Mouse (Mus musculus) intestine, embryonic 15.5 days (tissue): ENCODE measurements around the gene Aarsd1. TPM values are rescaled to one million over a fixed set of nuclear protein-coding genes. Genes with fewer than 3 reads are reported as not detected.
"Not testable (repeated sequence)": the region's sequence is repeated elsewhere in the genome, so short reads cannot be mapped to it uniquely, and the experiment has no call there.

Experiments
- ATAC-seq: fragments of 200-750 bp; cut with Nextera tagmentation; 2 replicates; pipeline ENCODE4 v1.8.0; 2017; ENCODE audit warnings: moderate TSS enrichment, moderate library complexity
- H3K27ac ChIP-seq: fragments of 300-500 bp; sonication (generic); 2 replicates; pipeline ENCODE4 v1.5.1; 2015; ENCODE audit warnings: mild to moderate bottlenecking, inconsistent platforms
- H3K27me3 ChIP-seq: fragments of 300-500 bp; sonication (generic); replicated peaks from 2 replicates; pipeline ENCODE4 v1.6.1; 2015; ENCODE audit warnings: inconsistent platforms
- H3K36me3 ChIP-seq: fragments of 300-500 bp; sonication (generic); 2 replicates; pipeline ENCODE4 v1.6.1; 2015; ENCODE audit warnings: inconsistent platforms
- H3K4me1 ChIP-seq: fragments of 300-500 bp; sonication (generic); replicated peaks from 2 replicates; pipeline ENCODE4 v1.6.1; 2015; ENCODE audit warnings: inconsistent platforms
- H3K4me2 ChIP-seq: fragments of 300-500 bp; sonication (generic); replicated peaks from 2 replicates; pipeline ENCODE4 v1.6.1; 2015; ENCODE audit warnings: mild to moderate bottlenecking, inconsistent platforms
- H3K4me3 ChIP-seq: fragments of 300-500 bp; sonication (generic); replicated peaks from 2 replicates; pipeline ENCODE4 v1.5.1; 2015; ENCODE audit warnings: inconsistent platforms
- H3K9ac ChIP-seq: fragments of 300-500 bp; sonication (generic); 2 replicates; pipeline ENCODE4 v1.6.1; 2015; ENCODE audit warnings: inconsistent platforms
- H3K9me3 ChIP-seq: fragments of 300-500 bp; sonication (generic); 2 replicates; pipeline ENCODE4 v1.6.1; 2016; ENCODE audit warnings: inconsistent platforms
- WGBS: fragments of 180-500 bp; shearing (Covaris S2); methylation state at CpG from one replicate; pipeline ENCODE4 v1.1.7; 2015; 5-methylcytosine and 5-hydroxymethylcytosine counted together
- polyA plus RNA-seq: library from polyadenylated mRNA; unstranded; fragments of >200 nt; fragmentation: Nextera tagmentation; extraction: Ambion mirVana; gene quantifications from 2 replicates; pipeline ENCODE4 v1.2.1, GENCODE M21; 2015

Aarsd1 gene
- polyA plus RNA-seq, 1 experiment from 2014 or later, result 60.1 TPM

GRCm38 (mm10) chr11:101420148-101420547, 2.7 kb upstream of the Aarsd1 start:
- H3K4me2 ChIP-seq, result no peak overlapping the region
- no peaks in the 10 kb centered on the region for H3K9me3 ChIP-seq
- no peak overlapping the region for H3K9ac ChIP-seq
- no peak for ATAC-seq
- WGBS, result 90% methylated on average over 5 of the region's 5 CpGs
- H3K4me1 ChIP-seq, result peaks cover 16% of the 10 kb centered on the region
- H3K4me3 ChIP-seq, result no peak overlapping the region
- H3K27me3 ChIP-seq, result no peaks in the 10 kb centered on the region
- no peaks in the 10 kb centered on the region for H3K36me3 ChIP-seq
- H3K27ac ChIP-seq, result no peak overlapping the region

GRCm38 (mm10) chr11:101419610-101420009, 2.2 kb upstream of the Aarsd1 start:
- WGBS, result 27% methylated on average over 3 of the region's 3 CpGs

GRCm38 (mm10) chr11:101418991-101419390, 1.6 kb upstream of the Aarsd1 start:
- 66% methylated on average over 6 of the region's 6 CpGs for WGBS
- Histone ChIP-seq H3K36me3 (no peaks in the 10 kb centered on the region), H3K9me3 (no peaks in the 10 kb centered on the region), H3K27ac (no peak overlapping the region), H3K4me1 (peaks cover 11% of the 10 kb centered on the region), H3K4me3 (no peak overlapping the region), H3K27me3 (no peaks in the 10 kb centered on the region), H3K9ac (no peak overlapping the region), H3K4me2 (no peak overlapping the region)
- no peak for ATAC-seq

More at GRCm38 (mm10) chr11:101419610-101420009, 2.2 kb upstream of the Aarsd1 start:
- no peak overlapping the region for H3K9ac ChIP-seq
- H3K4me1 ChIP-seq, result peaks cover 16% of the 10 kb centered on the region
- no peaks in the 10 kb centered on the region for H3K9me3 ChIP-seq
- no peak overlapping the region for H3K27ac ChIP-seq
- H3K36me3 ChIP-seq, result no peaks in the 10 kb centered on the region
- no peak for ATAC-seq
- H3K4me2 ChIP-seq, result no peak overlapping the region
- no peaks in the 10 kb centered on the region for H3K27me3 ChIP-seq
- H3K4me3 ChIP-seq, result no peak overlapping the region

GRCm38 (mm10) chr11:101416433-101417100, 848 bp downstream of the Aarsd1 start:
- Histone ChIP-seq H3K27ac (peak overlapping the region; percentile 48), H3K9me3 (no peaks in the 10 kb centered on the region), H3K36me3 (peaks cover 13% of the 10 kb centered on the region; the same call in 1 of the 2 replicates), H3K4me2 (peak overlapping the region; percentile 83), H3K4me3 (peak overlapping the region; percentile 82), H3K9ac (peak overlapping the region; percentile 75), H3K27me3 (no peaks in the 10 kb centered on the region), H3K4me1 (peaks cover 6% of the 10 kb centered on the region)
- ATAC-seq, result peak; percentile 51
- 1% methylated on average over 11 of the region's 11 CpGs for WGBS

GRCm38 (mm10) chr11:101415306-101415705, 2.1 kb downstream of the Aarsd1 start:
- H3K4me3 ChIP-seq, result no peak overlapping the region
- no peak overlapping the region for H3K9ac ChIP-seq
- H3K9me3 ChIP-seq, result no peaks in the 10 kb centered on the region
- ATAC-seq, result no peak
- peaks cover 6% of the 10 kb centered on the region for H3K4me1 ChIP-seq
- no peaks in the 10 kb centered on the region for H3K27me3 ChIP-seq
- H3K4me2 ChIP-seq, result no peak overlapping the region
- WGBS, result 89% methylated on average over 2 of the region's 2 CpGs
- H3K27ac ChIP-seq, result no peak overlapping the region
- peaks cover 22% of the 10 kb centered on the region for H3K36me3 ChIP-seq

GRCm38 (mm10) chr11:101395110-101395509, 22.3 kb downstream of the Aarsd1 start:
- ATAC-seq, result peak; percentile 80
- H3K9ac ChIP-seq, result no peak overlapping the region
- H3K27ac ChIP-seq, result no peak overlapping the region
- WGBS, result 5% methylated on average over 8 of the region's 8 CpGs
- no peaks in the 10 kb centered on the region for H3K36me3 ChIP-seq
- no peaks in the 10 kb centered on the region for H3K4me1 ChIP-seq
- no peak overlapping the region for H3K4me2 ChIP-seq
- no peaks in the 10 kb centered on the region for H3K9me3 ChIP-seq
- H3K27me3 ChIP-seq, result no peaks in the 10 kb centered on the region
- no peak overlapping the region for H3K4me3 ChIP-seq

GRCm38 (mm10) chr11:101381817-101382216, 35.6 kb downstream of the Aarsd1 start:
- WGBS, result 27% methylated on average over 4 of the region's 4 CpGs
- Histone ChIP-seq H3K4me1 (no peaks in the 10 kb centered on the region), H3K4me3 (no peak overlapping the region), H3K9me3 (no peaks in the 10 kb centered on the region), H3K36me3 (no peaks in the 10 kb centered on the region), H3K27ac (no peak overlapping the region), H3K4me2 (no peak overlapping the region), H3K27me3 (no peaks in the 10 kb centered on the region), H3K9ac (no peak overlapping the region)
- no peak for ATAC-seq

- Histone ChIP-seq H3K4me2 (no peak overlapping the region), H3K36me3 (no peaks in the 10 kb centered on the region), H3K27me3 (no peaks in the 10 kb centered on the region), H3K4me3 (no peak overlapping the region), H3K27ac (no peak overlapping the region), H3K4me1 (no peaks in the 10 kb centered on the region), H3K9ac (no peak overlapping the region), H3K9me3 (no peaks in the 10 kb centered on the region)
- ATAC-seq, result no peak
- 69% methylated on average over 6 of the region's 6 CpGs for WGBS
Measured at GRCm38 (mm10) chr11:101378926-101379325, 38.5 kb downstream of the Aarsd1 start.

- H3K27ac ChIP-seq, H3K9me3 ChIP-seq, H3K4me2 ChIP-seq, ATAC-seq, H3K4me1 ChIP-seq, H3K36me3 ChIP-seq, H3K27me3 ChIP-seq, H3K9ac ChIP-seq, H3K4me3 ChIP-seq: not testable (repeated sequence)
- 93% methylated on average over 8 of the region's 8 CpGs for WGBS
Measured at GRCm38 (mm10) chr11:101378196-101378595, 39.2 kb downstream of the Aarsd1 start.

GRCm38 (mm10) chr11:101374421-101374938, 42.9 kb downstream of the Aarsd1 start:
- no peak for ATAC-seq
- 57% methylated on average over 7 of the region's 7 CpGs for WGBS

GRCm38 (mm10) chr11:101370141-101370540, 47.3 kb downstream of the Aarsd1 start:
- Histone ChIP-seq H3K4me2 (no peak overlapping the region), H3K9me3 (no peaks in the 10 kb centered on the region), H3K4me1 (no peaks in the 10 kb centered on the region), H3K27ac (no peak overlapping the region), H3K9ac (no peak overlapping the region), H3K36me3 (no peaks in the 10 kb centered on the region), H3K4me3 (no peak overlapping the region), H3K27me3 (no peaks in the 10 kb centered on the region)
- no peak for ATAC-seq
- WGBS, result 74% methylated on average over 5 of the region's 5 CpGs

More at GRCm38 (mm10) chr11:101374421-101374938, 42.9 kb downstream of the Aarsd1 start:
- H3K4me3 ChIP-seq, result no peak overlapping the region
- H3K9me3 ChIP-seq, result no peaks in the 10 kb centered on the region
- H3K27ac ChIP-seq, result no peak overlapping the region
- H3K4me1 ChIP-seq, result no peaks in the 10 kb centered on the region
- H3K9ac ChIP-seq, result no peak overlapping the region
- no peaks in the 10 kb centered on the region for H3K27me3 ChIP-seq
- no peaks in the 10 kb centered on the region for H3K36me3 ChIP-seq
- H3K4me2 ChIP-seq, result no peak overlapping the region

- Histone ChIP-seq H3K4me3 (no peak within 1 kb of the TSS), H3K36me3 (no peaks in the 10 kb centered on the region), H3K4me2 (no peak within 1 kb of the TSS), H3K9ac (no peak within 1 kb of the TSS), H3K27ac (no peak within 1 kb of the TSS), H3K4me1 (peaks cover 5% of the 10 kb centered on the region; the same call in 1 of the 2 replicates), H3K27me3 (no peaks in the 10 kb centered on the region), H3K9me3 (no peaks in the 10 kb centered on the region)
- WGBS, result 79% methylated on average over 8 of the region's 8 CpGs
- 0 out of 2 replicates have a peak, but pooled peaks have one; percentile 27 for ATAC-seq
Measured at GRCm38 (mm10) chr11:101367326-101367935, 50.0 kb downstream of the Aarsd1 start, which contains the start of gene G6pc. TSS of gene G6pc (plus strand) at chr11:101367561.
